Mouse (Mus musculus): ENCODE data around the gene Dand5.

Dand5 gene

DNA sequence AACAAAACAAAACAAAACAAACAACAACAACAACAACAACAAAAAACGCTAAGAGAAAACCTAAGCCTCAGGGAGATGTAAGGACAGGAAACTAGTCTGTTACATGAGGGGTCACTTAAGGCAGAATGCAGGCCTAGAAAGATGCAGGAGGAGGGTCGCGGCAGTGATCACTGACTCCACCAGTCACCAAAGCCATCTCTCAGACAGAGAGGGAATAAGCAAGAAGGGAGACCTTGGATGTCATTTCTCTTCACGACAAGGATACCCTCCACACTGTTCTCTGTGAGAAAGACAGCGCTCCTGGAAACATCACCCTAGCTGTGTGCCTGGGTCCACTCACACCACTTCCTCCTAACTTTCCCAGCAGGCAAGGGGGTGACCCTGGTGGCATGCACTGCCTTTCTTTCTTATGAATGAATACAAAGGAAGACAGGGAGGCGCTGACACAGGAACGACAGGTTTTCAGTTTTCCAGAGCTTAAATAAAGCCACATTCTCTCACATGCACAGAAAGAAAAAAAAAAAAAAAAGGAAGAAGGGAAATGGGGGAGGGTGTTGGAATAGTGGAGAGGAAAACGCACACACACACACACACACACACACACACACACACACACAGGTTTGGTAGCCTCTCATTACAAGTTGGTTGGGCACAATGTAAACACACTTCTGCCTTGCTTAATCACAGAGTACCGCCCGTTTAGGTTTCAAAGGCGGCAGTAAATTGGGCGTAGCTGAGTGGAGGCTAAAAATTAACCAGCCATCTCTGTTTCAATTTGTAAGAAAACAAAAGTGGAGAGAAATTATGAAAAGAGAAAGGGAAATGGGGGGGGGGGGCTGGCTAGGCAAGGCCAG, 52.3 kb downstream of the Dand5 start:
- DNase-seq (ENCODE audit: low spot score) = no peak

DNA sequence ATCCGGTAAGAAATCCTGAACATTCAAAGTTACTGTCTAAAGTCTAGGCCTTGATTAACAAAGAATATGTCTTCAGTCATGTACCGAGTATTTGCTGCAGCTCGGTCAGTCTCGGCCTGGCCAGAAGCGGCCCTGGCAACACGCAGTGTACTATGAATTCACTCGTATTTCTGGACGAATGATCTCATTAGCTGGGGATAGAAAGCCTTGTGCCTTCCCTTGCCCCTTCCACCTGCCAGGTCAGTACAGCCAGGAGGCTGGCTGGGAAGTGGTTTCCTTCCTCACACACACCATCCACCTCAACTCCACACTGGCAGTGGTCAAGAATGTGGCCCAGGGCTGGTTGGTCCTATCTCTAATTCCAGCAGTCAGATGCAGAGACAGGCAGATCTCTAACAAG, 53.3 kb downstream of the Dand5 start:
- DNase-seq (ENCODE audit: low spot score) = no peak

DNA sequence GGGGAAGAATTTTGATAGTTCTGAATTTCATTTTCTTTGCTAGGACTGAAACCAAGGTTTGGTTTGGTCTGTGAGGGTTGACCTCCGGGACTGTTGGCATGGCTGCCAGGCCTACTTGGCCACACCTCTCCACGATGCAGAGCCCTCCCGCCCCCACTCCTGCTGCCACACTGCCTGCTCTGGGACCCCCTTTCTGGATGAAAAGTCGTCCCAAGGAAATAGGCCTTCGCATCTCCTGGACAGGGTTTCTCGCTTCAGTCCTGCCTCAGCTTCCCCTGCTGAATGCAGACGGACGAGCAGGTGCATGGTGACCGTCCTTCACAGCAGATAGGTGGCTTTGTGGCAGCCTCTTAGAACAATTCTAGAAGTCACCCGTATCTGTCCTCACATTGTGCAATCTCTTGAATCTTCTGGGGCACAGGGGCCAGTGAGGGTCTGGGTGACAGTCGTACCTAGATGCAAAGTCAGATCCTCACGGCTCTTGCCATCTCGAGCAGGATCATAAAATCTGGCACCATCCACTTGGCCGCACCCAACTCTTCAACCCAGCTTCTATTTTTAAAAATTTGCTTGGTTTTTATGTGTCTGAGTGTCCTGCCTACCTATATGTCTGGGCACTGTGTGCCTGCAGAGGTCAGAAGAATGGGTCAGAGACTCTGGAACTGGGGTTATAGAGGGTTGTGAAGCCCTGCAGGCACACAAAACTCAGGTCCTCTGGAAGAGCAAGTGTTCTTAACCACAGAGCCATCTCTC, 54.1 kb downstream of the Dand5 start:
- no peak for DNase-seq (ENCODE audit: low spot score)

DNA sequence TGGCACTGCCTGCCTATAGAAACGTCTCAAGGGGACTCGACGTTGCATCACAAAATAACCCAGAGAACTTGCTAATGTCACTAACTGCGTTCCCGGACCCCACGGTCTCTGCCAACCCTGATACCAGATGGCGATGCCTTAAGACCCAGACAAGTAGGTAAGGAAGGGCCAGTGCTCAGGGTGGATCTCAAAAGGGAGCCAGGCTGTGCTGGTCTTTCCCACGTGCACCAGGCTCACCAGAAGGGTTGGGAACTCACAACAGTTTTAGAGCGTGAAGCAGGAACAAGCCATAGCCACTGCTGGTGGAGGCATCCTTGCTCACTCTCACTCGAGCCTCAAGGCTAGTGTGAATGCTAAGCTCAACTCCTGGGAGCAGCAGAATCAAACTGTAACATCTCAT, 55.4 kb downstream of the Dand5 start:
- no peak for DNase-seq (ENCODE audit: low spot score)

DNA sequence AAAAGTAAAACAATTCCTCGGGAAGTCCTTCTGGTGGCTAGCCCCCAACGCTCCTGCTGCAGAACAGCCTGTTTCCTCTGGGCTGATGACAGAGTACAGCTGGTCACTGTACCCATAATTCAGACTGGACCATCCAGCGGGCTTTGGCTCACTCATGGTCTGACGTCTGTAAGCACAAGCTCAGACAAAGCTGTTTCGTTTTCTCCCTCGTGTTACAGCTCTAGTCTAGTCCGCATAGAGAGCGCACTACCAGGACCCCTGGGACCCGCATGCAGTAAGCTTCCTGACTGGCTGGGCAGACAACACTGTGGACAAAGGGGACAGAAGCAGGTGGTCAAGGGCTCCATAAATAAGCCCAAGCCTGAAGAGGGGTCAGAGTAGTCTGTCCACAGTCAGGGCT, 56.2 kb downstream of the Dand5 start:
- DNase-seq (ENCODE audit: low spot score) = no peak

DNA sequence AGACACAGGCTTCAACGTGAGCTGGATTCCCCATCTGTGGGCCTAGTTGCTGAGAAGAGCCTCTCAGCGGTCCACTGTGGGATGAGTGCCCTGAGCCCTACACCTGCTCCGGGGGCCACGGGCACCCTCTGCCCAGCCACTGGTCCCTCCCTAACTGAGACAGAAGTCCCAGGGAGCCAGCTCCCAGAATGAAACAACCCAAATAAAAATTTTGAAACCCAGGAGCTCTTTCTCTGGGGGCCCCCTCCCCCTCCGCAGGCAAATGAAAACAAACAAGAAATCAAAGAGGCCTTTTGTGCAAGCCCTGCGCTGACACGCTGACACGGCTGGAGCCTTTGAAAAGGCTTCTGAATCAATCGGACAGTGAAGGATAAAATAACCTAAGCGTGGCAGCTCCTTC, 57.0 kb downstream of the Dand5 start:
- peak; percentile 63 for DNase-seq (ENCODE audit: low spot score)

All from layer of hippocampus, adult 11-12 months (tissue).